20 mouse cellular contexts compared by ENCODE assay signal in genomic region chr10:8336601-8337000, GRCm38 (mm10).
DNase-seq lines count a peak whose midpoint lies in the region.
"Had no signal": no experiment of that assay in that cellular context is flagged by ENCODE, and none has a peak within 500 bp of the region (broad histone marks: within the 10 kb centered on the region; RNA-seq: fewer than 3 reads in every experiment).

No protein-coding gene starts in this region.

- intact Hi-C loops in heart, postnatal 14 days (cut with DNase I): no loop called here

- DNase-seq in cerebellum, adult 9-10 months: peak; percentile 61
- no peak for DNase-seq in cerebellum, adult 8-10 months
- DNase-seq in heart, adult 11 months: peak; percentile 39
- DNase-seq in heart, postnatal 14 days: no peak
- DNase-seq in brain, adult 2 months (ENCODE audit: low read depth, low spot score): peak; percentile 75
- peak; percentile 39 to 50 for DNase-seq in cerebellum, postnatal 10 days
- DNase-seq in kidney, adult 8-10 months: no peak
- DNase-seq: adrenal gland, postnatal 36 days; gastrocnemius, postnatal 25 days; heart, adult 2 months; heart, postnatal 10 days; kidney, adult 18-20 months; kidney, postnatal 36 days; layer of hippocampus, postnatal 36 days; liver, embryonic 13.5 days; lung, adult 18-20 months; lung, postnatal 10 days; retina, postnatal 1 day; right cerebral cortex, postnatal 14 days; thymus, postnatal 4 days had no signal

Comparison
In these comparisons a context has a peak if more than half of its experiments do, and no peak if none do; other contexts are left out.
1. DNase-seq: peak in cerebellum, adult 9-10 months (single experiment), heart, adult 11 months (single experiment), brain, adult 2 months (single experiment) and cerebellum, postnatal 10 days (2 of 2); none in cerebellum, adult 8-10 months (single experiment), heart, postnatal 14 days (0 of 2) and kidney, adult 8-10 months (0 of 2).